Mouse (Mus musculus) heart, adult 9 months (tissue): Measurements from ENCODE around the gene R3hdml.

Experiments
- DNase-seq, 2 experiments: peaks; one replicate each; pipeline ENCODE4 v3.0.0; 2022; ENCODE audit warnings: low spot score in 2 of 2

Gene R3hdml

GRCm38 (mm10) chr2:163539321-163540040 lies 47.4 kb downstream of the R3hdml start:
- peak; percentile 8 to 19 for DNase-seq

- peak in 1 of 2 experiments; percentile 13 for DNase-seq
Measured at GRCm38 (mm10) chr2:163540231-163541117, 48.4 kb downstream of the R3hdml start.

GRCm38 (mm10) chr2:163541568-163542182 lies 49.6 kb downstream of the R3hdml start:
- DNase-seq, result no peak

GRCm38 (mm10) chr2:163542674-163543073 lies 50.6 kb downstream of the R3hdml start:
- DNase-seq, result no peak

- no peak for DNase-seq
Measured at GRCm38 (mm10) chr2:163546623-163547318, 54.7 kb downstream of the R3hdml start.

- DNase-seq, result no peak
Measured at GRCm38 (mm10) chr2:163548822-163549221, 56.7 kb downstream of the R3hdml start.

GRCm38 (mm10) chr2:163549786-163550185 lies 57.7 kb downstream of the R3hdml start:
- DNase-seq, result no peak
